ENCODE assay signal across 18 mouse cellular contexts in the genomic region with DNA sequence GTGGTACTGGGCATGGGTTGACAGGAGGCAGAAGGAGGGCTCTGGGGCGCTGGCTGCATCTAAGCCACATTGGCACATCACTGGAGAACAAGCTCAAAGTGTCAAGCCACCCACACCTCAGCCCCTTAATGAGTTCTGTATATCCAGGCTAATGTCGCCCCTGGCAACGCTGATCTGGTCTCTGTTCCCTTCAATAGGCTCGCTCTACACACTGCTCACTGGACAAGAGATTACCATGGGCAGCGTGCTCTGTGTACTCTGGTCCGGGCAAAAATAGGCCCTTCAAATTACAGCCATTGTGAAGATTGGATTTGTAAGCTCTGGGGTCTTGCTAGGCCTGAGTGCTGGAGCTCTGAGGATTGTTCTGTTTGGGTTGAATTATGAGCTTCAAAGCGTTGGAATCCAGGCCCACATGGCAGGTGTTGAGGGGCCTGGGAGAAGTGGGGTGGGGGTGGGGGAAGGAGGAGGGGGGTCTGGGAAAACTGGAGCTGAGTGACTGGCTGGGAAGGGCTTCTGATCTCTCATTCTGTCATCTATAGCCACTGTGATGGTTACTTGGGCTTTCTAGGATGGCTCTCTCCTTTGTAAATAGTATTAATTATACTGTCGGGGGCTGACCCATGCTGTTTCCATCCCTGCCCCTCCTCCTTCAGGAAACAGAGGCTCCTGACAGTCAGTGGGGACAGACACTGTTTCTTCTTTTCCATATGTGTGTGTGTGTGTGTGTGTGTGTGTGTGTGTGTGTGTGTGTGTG.
DNase-seq lines count a peak whose midpoint lies in the region; ATAC-seq and TF ChIP-seq lines count a peak whose summit lies in the region.
"Had no signal": no experiment of that assay in that cellular context is flagged by ENCODE, and none has a peak within 500 bp of the region (broad histone marks: within the 10 kb centered on the region; RNA-seq: fewer than 3 reads in every experiment).

No protein-coding gene starts in this region.

- TF ChIP-seq EP300 in stomach, postnatal 0 days (optimal IDR thresholded peaks at IDR 0.05) = no peak

- DNase-seq in embryonic facial prominence, embryonic 11.5 days (ENCODE audit: low spot score) = peak; percentile 24
- DNase-seq in forebrain, postnatal 0 days = peak; percentile 41
- DNase-seq in cerebellum, postnatal 36 days = no peak
- no peak for DNase-seq in stomach, postnatal 0 days (ENCODE audit: low spot score)
- no peak for DNase-seq in testis, postnatal 14 days (ENCODE audit: low spot score)
- DNase-seq: adrenal gland, postnatal 25 days; cerebellum, postnatal 25 days; gastrocnemius, adult 2 months; heart, postnatal 14 days; kidney, postnatal 4 days; lung, adult 18-20 months; thymus, postnatal 14 days had no signal

- no peaks in the 10 kb centered on the region for H3K27me3 ChIP-seq in embryonic facial prominence, embryonic 11.5 days (ENCODE audit: control insufficient read depth, insufficient read depth, low read length)
- H3K27me3 ChIP-seq in forebrain, postnatal 0 days (ENCODE audit: insufficient read depth, low read length) = no peaks in the 10 kb centered on the region
- H3K27me3 ChIP-seq in limb, embryonic 12.5 days = no peaks in the 10 kb centered on the region
- H3K27me3 ChIP-seq in neural tube, embryonic 12.5 days (replicated peaks) = no peaks in the 10 kb centered on the region
- H3K27me3 ChIP-seq in intestine, embryonic 15.5 days (replicated peaks) = no peaks in the 10 kb centered on the region
- H3K27me3 ChIP-seq in stomach, postnatal 0 days (ENCODE audit: control insufficient read depth, insufficient read depth, low read length) = no peaks in the 10 kb centered on the region
- H3K27me3 ChIP-seq: limb, embryonic 15.5 days had no signal

- no peak for TF ChIP-seq CTCF in forebrain, postnatal 0 days (IDR thresholded peaks at IDR 0.05; ENCODE audit: low read depth)
- no peak for TF ChIP-seq CTCF in stomach, postnatal 0 days (IDR thresholded peaks at IDR 0.05; ENCODE audit: low read depth)

- no peaks in the 10 kb centered on the region for H3K9me3 ChIP-seq in embryonic facial prominence, embryonic 11.5 days (replicated peaks; ENCODE audit: control insufficient read depth, low read length)
- no peaks in the 10 kb centered on the region for H3K9me3 ChIP-seq in forebrain, postnatal 0 days (ENCODE audit: low read length)
- H3K9me3 ChIP-seq in limb, embryonic 12.5 days = no peaks in the 10 kb centered on the region
- no peaks in the 10 kb centered on the region for H3K9me3 ChIP-seq in neural tube, embryonic 12.5 days
- no peaks in the 10 kb centered on the region for H3K9me3 ChIP-seq in intestine, embryonic 15.5 days
- no peaks in the 10 kb centered on the region for H3K9me3 ChIP-seq in stomach, postnatal 0 days (ENCODE audit: control insufficient read depth, low read length)
- H3K9me3 ChIP-seq: limb, embryonic 15.5 days had no signal

- H3K27ac ChIP-seq in embryonic facial prominence, embryonic 11.5 days (replicated peaks; ENCODE audit: low read depth, low read length) = no peak overlapping the region
- H3K27ac ChIP-seq in forebrain, postnatal 0 days (ENCODE audit: low read depth, low read length) = no peak overlapping the region
- H3K27ac ChIP-seq in limb, embryonic 12.5 days = 0 out of 2 replicates have a peak overlapping the region, but pooled peaks have one; percentile 23
- H3K27ac ChIP-seq in neural tube, embryonic 12.5 days = no peak overlapping the region
- H3K27ac ChIP-seq in intestine, embryonic 15.5 days = no peak overlapping the region
- no peak overlapping the region for H3K27ac ChIP-seq in stomach, postnatal 0 days (replicated peaks)
- H3K27ac ChIP-seq: gastrocnemius, adult 2 months; left cerebral cortex, adult 2 months; limb, embryonic 15.5 days had no signal

- H3K9ac ChIP-seq in embryonic facial prominence, embryonic 11.5 days (replicated peaks; ENCODE audit: low read length) = no peak overlapping the region
- H3K9ac ChIP-seq in forebrain, postnatal 0 days = no peak overlapping the region
- no peak overlapping the region for H3K9ac ChIP-seq in limb, embryonic 12.5 days (replicated peaks)
- no peak overlapping the region for H3K9ac ChIP-seq in neural tube, embryonic 12.5 days
- no peak overlapping the region for H3K9ac ChIP-seq in intestine, embryonic 15.5 days
- H3K9ac ChIP-seq in stomach, postnatal 0 days (ENCODE audit: low read length) = no peak overlapping the region
- H3K9ac ChIP-seq: limb, embryonic 15.5 days had no signal

- H3K4me2 ChIP-seq in embryonic facial prominence, embryonic 11.5 days (ENCODE audit: low read depth, low read length) = no peak overlapping the region
- no peak overlapping the region for H3K4me2 ChIP-seq in forebrain, postnatal 0 days (ENCODE audit: low read depth)
- no peak overlapping the region for H3K4me2 ChIP-seq in limb, embryonic 12.5 days
- H3K4me2 ChIP-seq in neural tube, embryonic 12.5 days (replicated peaks) = no peak overlapping the region
- H3K4me2 ChIP-seq in intestine, embryonic 15.5 days (replicated peaks) = no peak overlapping the region
- H3K4me2 ChIP-seq in stomach, postnatal 0 days (replicated peaks; ENCODE audit: low read depth) = no peak overlapping the region
- H3K4me2 ChIP-seq: limb, embryonic 15.5 days had no signal

- no peaks in the 10 kb centered on the region for H3K4me1 ChIP-seq in embryonic facial prominence, embryonic 11.5 days (ENCODE audit: control insufficient read depth, insufficient read depth, low read length)
- no peaks in the 10 kb centered on the region for H3K4me1 ChIP-seq in forebrain, postnatal 0 days (ENCODE audit: insufficient read depth)
- peaks cover 17% of the 10 kb centered on the region for H3K4me1 ChIP-seq in limb, embryonic 12.5 days (replicated peaks)
- H3K4me1 ChIP-seq in neural tube, embryonic 12.5 days = peaks cover 27% of the 10 kb centered on the region
- 0 out of 2 replicates have a peak, but pooled peaks cover 5% of the 10 kb centered on the region for H3K4me1 ChIP-seq in intestine, embryonic 15.5 days (replicated peaks)
- H3K4me1 ChIP-seq in stomach, postnatal 0 days (replicated peaks; ENCODE audit: control insufficient read depth, insufficient read depth) = no peaks in the 10 kb centered on the region
- H3K4me1 ChIP-seq: limb, embryonic 15.5 days had no signal

- no peak overlapping the region for H3K4me3 ChIP-seq in embryonic facial prominence, embryonic 11.5 days (ENCODE audit: low read depth, low read length)
- H3K4me3 ChIP-seq in forebrain, postnatal 0 days (ENCODE audit: low read depth, low read length) = no peak overlapping the region
- H3K4me3 ChIP-seq in limb, embryonic 12.5 days (replicated peaks) = no peak overlapping the region
- no peak overlapping the region for H3K4me3 ChIP-seq in neural tube, embryonic 12.5 days
- H3K4me3 ChIP-seq in intestine, embryonic 15.5 days (replicated peaks) = no peak overlapping the region
- H3K4me3 ChIP-seq in stomach, postnatal 0 days (ENCODE audit: low read depth, low read length) = no peak overlapping the region
- H3K4me3 ChIP-seq: gastrocnemius, adult 2 months; left cerebral cortex, adult 2 months; limb, embryonic 15.5 days had no signal

- 61% methylated on average over 8 of the region's 8 CpGs for WGBS in embryonic facial prominence, embryonic 11.5 days
- WGBS in forebrain, postnatal 0 days = 16% methylated on average over 8 of the region's 8 CpGs
- WGBS in limb, embryonic 12.5 days = 51% methylated on average over 8 of the region's 8 CpGs
- 30% methylated on average over 8 of the region's 8 CpGs for WGBS in neural tube, embryonic 12.5 days
- 51% methylated on average over 8 of the region's 8 CpGs for WGBS in intestine, embryonic 15.5 days
- WGBS in stomach, postnatal 0 days = 50% methylated on average over 8 of the region's 8 CpGs

- H3K36me3 ChIP-seq in embryonic facial prominence, embryonic 11.5 days (replicated peaks; ENCODE audit: control insufficient read depth, insufficient read depth, low read depth, low read length) = no peaks in the 10 kb centered on the region
- H3K36me3 ChIP-seq in forebrain, postnatal 0 days (ENCODE audit: insufficient read depth) = no peaks in the 10 kb centered on the region
- no peaks in the 10 kb centered on the region for H3K36me3 ChIP-seq in limb, embryonic 12.5 days
- H3K36me3 ChIP-seq in neural tube, embryonic 12.5 days = no peaks in the 10 kb centered on the region
- no peaks in the 10 kb centered on the region for H3K36me3 ChIP-seq in intestine, embryonic 15.5 days
- no peaks in the 10 kb centered on the region for H3K36me3 ChIP-seq in stomach, postnatal 0 days (ENCODE audit: control insufficient read depth, insufficient read depth, low read length)
- H3K36me3 ChIP-seq: limb, embryonic 15.5 days had no signal

- ATAC-seq in embryonic facial prominence, embryonic 11.5 days (replicated peaks; ENCODE audit: insufficient number of reproducible peaks, low FRiP score, low TSS enrichment, low read depth) = 0 out of 2 replicates have a peak, but pooled peaks have one; percentile 37
- peak; percentile 89 for ATAC-seq in forebrain, postnatal 0 days
- no peak for ATAC-seq in limb, embryonic 12.5 days (ENCODE audit: insufficient number of reproducible peaks, insufficient read depth, low FRiP score, low TSS enrichment, low read depth)
- ATAC-seq in neural tube, embryonic 12.5 days (ENCODE audit: low FRiP score, low read depth) = peak; percentile 80
- no peak for ATAC-seq in intestine, embryonic 15.5 days
- no peak for ATAC-seq in stomach, postnatal 0 days (ENCODE audit: low FRiP score, low TSS enrichment)
- ATAC-seq: intestine, postnatal 0 days had no signal

Comparison
In these comparisons a context has a peak if more than half of its experiments do, and no peak if none do; other contexts are left out.
1. ATAC-seq: peak in embryonic facial prominence, embryonic 11.5 days (single experiment), forebrain, postnatal 0 days (single experiment) and neural tube, embryonic 12.5 days (single experiment); none in limb, embryonic 12.5 days (single experiment), intestine, embryonic 15.5 days (single experiment) and stomach, postnatal 0 days (single experiment).
2. DNase-seq: peak in embryonic facial prominence, embryonic 11.5 days (single experiment) and forebrain, postnatal 0 days (single experiment); none in cerebellum, postnatal 36 days (0 of 2), stomach, postnatal 0 days (single experiment) and testis, postnatal 14 days (single experiment).